Mouse (Mus musculus): ENCODE data around the gene 1700007K13Rik. TPM values are rescaled to one million over a fixed set of nuclear protein-coding genes. Genes with fewer than 3 reads are reported as not detected.

The 1700007K13Rik gene
- polyA plus RNA-seq, 1 experiment from 2014 or later, result 3.2 TPM

DNA sequence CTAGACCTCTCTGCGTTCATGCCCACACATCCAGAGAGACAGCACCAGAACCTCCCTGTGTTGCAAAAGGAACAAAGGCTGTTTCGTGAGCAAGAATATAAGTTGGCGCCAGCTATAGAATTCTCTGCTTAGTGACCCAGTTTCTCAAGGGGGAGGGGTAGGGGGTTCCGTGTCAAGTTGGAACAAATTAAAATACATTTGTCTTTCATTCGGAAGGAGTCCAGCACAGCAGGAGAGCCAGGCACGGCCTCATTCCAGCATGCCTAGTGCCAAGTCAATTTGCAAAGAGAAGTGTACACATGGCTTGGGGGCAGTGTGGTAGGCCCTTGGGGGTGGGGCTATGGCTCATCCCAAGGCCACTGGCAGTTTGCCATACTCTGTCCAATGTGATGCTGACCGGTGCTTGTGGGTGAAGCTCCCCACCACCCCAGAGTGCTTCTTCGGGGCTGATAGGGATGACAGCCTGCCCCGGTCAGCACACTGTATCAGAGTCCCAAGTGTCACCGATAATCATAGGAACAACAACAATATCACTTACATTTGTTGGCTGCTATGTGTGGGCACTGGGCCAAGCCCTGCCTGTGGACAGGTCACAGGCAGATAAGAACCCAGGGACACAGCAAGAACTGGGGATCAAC is 50.6 kb downstream of the 1700007K13Rik start:
- 64% methylated on average over 10 of the region's 10 CpGs for WGBS
- no peak overlapping the region for H3K4me3 ChIP-seq (ENCODE audit: low read depth, low read length)
- H3K27me3 ChIP-seq (ENCODE audit: control insufficient read depth, insufficient read depth, low read length), result no peaks in the 10 kb centered on the region
- H3K9ac ChIP-seq (ENCODE audit: low read depth, low read length), result no peak overlapping the region
- ATAC-seq (ENCODE audit: low FRiP score) (no peak), DNase-seq (ENCODE audit: low spot score) (no peak)
- no peak overlapping the region for H3K4me2 ChIP-seq (replicated peaks; ENCODE audit: low read depth, low read length)
- H3K27ac ChIP-seq (ENCODE audit: low read depth, low read length), result no peak overlapping the region
- H3K36me3 ChIP-seq (ENCODE audit: control insufficient read depth, insufficient read depth, low read length), result no peaks in the 10 kb centered on the region
- H3K9me3 ChIP-seq (ENCODE audit: control insufficient read depth, low read length), result no peaks in the 10 kb centered on the region
- H3K4me1 ChIP-seq (replicated peaks; ENCODE audit: control insufficient read depth, insufficient read depth, low read length), result 0 out of 2 replicates have a peak, but pooled peaks cover 2% of the 10 kb centered on the region

DNA sequence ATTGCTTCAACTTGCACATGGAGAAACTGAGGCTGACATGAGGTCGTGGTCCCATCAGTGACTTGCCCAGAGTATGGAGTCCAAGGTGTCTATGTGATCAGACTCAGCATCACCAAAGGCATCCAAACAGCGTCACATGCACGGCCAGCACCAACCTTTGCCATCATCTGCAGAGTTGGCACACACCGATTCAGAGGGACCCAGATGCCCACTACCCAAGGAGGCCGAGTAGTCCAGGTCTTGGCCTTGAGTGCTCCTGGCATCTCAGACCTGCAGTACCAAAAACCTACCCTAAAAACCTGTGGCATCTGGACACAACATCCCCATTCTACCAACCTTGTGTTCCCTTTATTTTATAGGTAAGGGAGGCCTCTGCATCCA is 51.4 kb downstream of the 1700007K13Rik start:
- Histone ChIP-seq H3K9me3 (ENCODE audit: control insufficient read depth, low read length) (no peaks in the 10 kb centered on the region), H3K27me3 (ENCODE audit: control insufficient read depth, insufficient read depth, low read length) (no peaks in the 10 kb centered on the region)

DNA sequence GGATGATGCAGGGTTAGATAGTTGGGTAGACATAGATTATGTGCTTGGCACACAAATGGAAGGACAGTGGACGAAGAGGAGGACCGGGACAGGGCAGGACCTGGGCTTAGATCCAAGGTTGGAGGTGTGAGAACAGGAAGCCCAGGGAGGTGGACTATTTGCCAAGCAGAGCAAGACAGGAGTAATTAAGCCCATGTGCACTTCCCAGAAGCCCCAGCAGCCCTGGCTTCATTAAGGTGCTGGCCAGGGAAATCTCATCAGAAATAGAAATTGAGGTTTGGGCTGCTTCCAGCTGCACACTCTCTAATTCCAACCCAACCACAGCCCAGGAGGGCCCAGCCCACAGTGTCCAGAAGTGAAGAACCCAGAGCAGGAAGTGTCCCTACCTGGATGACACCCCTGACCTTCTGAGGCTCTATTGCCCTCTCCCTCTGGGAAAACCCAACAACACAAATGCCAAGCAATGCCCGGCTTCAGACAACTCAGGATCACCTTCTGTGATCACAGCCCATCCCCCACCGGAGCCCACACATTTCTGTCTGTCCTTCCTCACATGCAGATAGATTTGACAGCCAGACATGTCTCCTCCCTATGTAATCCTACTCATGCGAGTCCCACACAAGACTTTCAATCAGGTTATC is 51.9 kb downstream of the 1700007K13Rik start:
- 0 out of 2 replicates have a peak, but pooled peaks cover 2% of the 10 kb centered on the region for H3K4me1 ChIP-seq (replicated peaks; ENCODE audit: control insufficient read depth, insufficient read depth, low read length)

More for the DNA sequence above, 51.4 kb downstream of the 1700007K13Rik start:
- DNase-seq (ENCODE audit: low spot score) (no peak), ATAC-seq (ENCODE audit: low FRiP score) (no peak)
- H3K9ac ChIP-seq (ENCODE audit: low read depth, low read length), result no peak overlapping the region
- 93% methylated on average over 5 of the region's 5 CpGs for WGBS
- H3K4me2 ChIP-seq (replicated peaks; ENCODE audit: low read depth, low read length), result no peak overlapping the region
- no peak overlapping the region for H3K4me3 ChIP-seq (ENCODE audit: low read depth, low read length)
- H3K4me1 ChIP-seq (replicated peaks; ENCODE audit: control insufficient read depth, insufficient read depth, low read length), result 0 out of 2 replicates have a peak, but pooled peaks cover 2% of the 10 kb centered on the region
- H3K36me3 ChIP-seq (ENCODE audit: control insufficient read depth, insufficient read depth, low read length), result no peaks in the 10 kb centered on the region
- H3K27ac ChIP-seq (ENCODE audit: low read depth, low read length), result no peak overlapping the region

GRCm38 (mm10) chr2:28412936-28413335 is 53.2 kb downstream of the 1700007K13Rik start:
- peaks cover 2% of the 10 kb centered on the region; the same call in 1 of the 2 replicates for H3K4me1 ChIP-seq (replicated peaks; ENCODE audit: control insufficient read depth, insufficient read depth, low read length)
- ATAC-seq (ENCODE audit: low FRiP score), result no peak
- H3K36me3 ChIP-seq (ENCODE audit: control insufficient read depth, insufficient read depth, low read length), result no peaks in the 10 kb centered on the region

More for the DNA sequence above, 51.9 kb downstream of the 1700007K13Rik start:
- Histone ChIP-seq H3K4me3 (ENCODE audit: low read depth, low read length) (no peak overlapping the region), H3K36me3 (ENCODE audit: control insufficient read depth, insufficient read depth, low read length) (no peaks in the 10 kb centered on the region), H3K27me3 (ENCODE audit: control insufficient read depth, insufficient read depth, low read length) (no peaks in the 10 kb centered on the region), H3K9ac (ENCODE audit: low read depth, low read length) (no peak overlapping the region), H3K27ac (ENCODE audit: low read depth, low read length) (no peak overlapping the region), H3K9me3 (ENCODE audit: control insufficient read depth, low read length) (no peaks in the 10 kb centered on the region), H3K4me2 (replicated peaks; ENCODE audit: low read depth, low read length) (no peak overlapping the region)
- DNase-seq (ENCODE audit: low spot score), result no peak
- 92% methylated on average over 5 of the region's 5 CpGs for WGBS
- ATAC-seq (ENCODE audit: low FRiP score), result no peak

More at GRCm38 (mm10) chr2:28412936-28413335, 53.2 kb downstream of the 1700007K13Rik start:
- Histone ChIP-seq H3K4me2 (replicated peaks; ENCODE audit: low read depth, low read length) (no peak overlapping the region), H3K9me3 (ENCODE audit: control insufficient read depth, low read length) (no peaks in the 10 kb centered on the region), H3K27ac (ENCODE audit: low read depth, low read length) (no peak overlapping the region), H3K4me3 (ENCODE audit: low read depth, low read length) (no peak overlapping the region), H3K27me3 (ENCODE audit: control insufficient read depth, insufficient read depth, low read length) (no peaks in the 10 kb centered on the region), H3K9ac (ENCODE audit: low read depth, low read length) (no peak overlapping the region)
- DNase-seq (ENCODE audit: low spot score), result no peak
- 89% methylated on average over 6 of the region's 6 CpGs for WGBS

Other genes with a start within 250 kb of the 1700007K13Rik start
- 3.4 and 4.3 TPM in 2 replicates for gene Ppp1r26, start 19.5 kb downstream of the 1700007K13Rik start, polyA plus RNA-seq (2014; fragmentation: Nextera tagmentation; extraction: Ambion mirVana)
- gene Mrps2, start 1.7 kb upstream of the 1700007K13Rik start, polyA plus RNA-seq (2014; fragmentation: Nextera tagmentation; extraction: Ambion mirVana), result 62.8 and 66.4 TPM in 2 replicates
- gene Gbgt1, start 30.6 kb upstream of the 1700007K13Rik start, polyA plus RNA-seq (2014; fragmentation: Nextera tagmentation; extraction: Ambion mirVana), result 0.38 and 1.1 TPM in 2 replicates
- 0.73 TPM in 1 of 2 replicates, not detected in the other for gene Gm10134, start 39.8 kb upstream of the 1700007K13Rik start, polyA plus RNA-seq (2014; fragmentation: Nextera tagmentation; extraction: Ambion mirVana)
- gene Ralgds, start 46.8 kb upstream of the 1700007K13Rik start, polyA plus RNA-seq (2014; fragmentation: Nextera tagmentation; extraction: Ambion mirVana), result 55.9 and 63.0 TPM in 2 replicates
- not detected in 2 replicates for gene Cel, start 97.1 kb upstream of the 1700007K13Rik start, polyA plus RNA-seq (2014; fragmentation: Nextera tagmentation; extraction: Ambion mirVana)
- 38.1 and 38.2 TPM in 2 replicates for gene Gtf3c5, start 117.4 kb upstream of the 1700007K13Rik start, polyA plus RNA-seq (2014; fragmentation: Nextera tagmentation; extraction: Ambion mirVana)
- 2.6 and 3.1 TPM in 2 replicates for gene Gfi1b, start 155.7 kb upstream of the 1700007K13Rik start, polyA plus RNA-seq (2014; fragmentation: Nextera tagmentation; extraction: Ambion mirVana)
- gene Tsc1, start 174.9 kb upstream of the 1700007K13Rik start, polyA plus RNA-seq (2014; fragmentation: Nextera tagmentation; extraction: Ambion mirVana), result 22.4 and 25.1 TPM in 2 replicates
- gene Spaca9, start 233.4 kb upstream of the 1700007K13Rik start, polyA plus RNA-seq (2014; fragmentation: Nextera tagmentation; extraction: Ambion mirVana), result 3.3 and 5.3 TPM in 2 replicates
- 1.3 and 1.5 TPM in 2 replicates for gene Ak8, start 233.8 kb upstream of the 1700007K13Rik start, polyA plus RNA-seq (2014; fragmentation: Nextera tagmentation; extraction: Ambion mirVana)